Mouse (Mus musculus): Measurements from ENCODE around the gene Dnajc15. TPM values are rescaled to one million over a fixed set of nuclear protein-coding genes. Genes with fewer than 3 reads are reported as not detected.

Gene Dnajc15
- polyA plus RNA-seq (2014; fragmentation: Illumina TruSeq; extraction: RNeasy Lipid Tissue Mini Kit (QIAGEN cat#74804); ENCODE audit: low read depth, low replicate concordance) = 129 TPM

DNA sequence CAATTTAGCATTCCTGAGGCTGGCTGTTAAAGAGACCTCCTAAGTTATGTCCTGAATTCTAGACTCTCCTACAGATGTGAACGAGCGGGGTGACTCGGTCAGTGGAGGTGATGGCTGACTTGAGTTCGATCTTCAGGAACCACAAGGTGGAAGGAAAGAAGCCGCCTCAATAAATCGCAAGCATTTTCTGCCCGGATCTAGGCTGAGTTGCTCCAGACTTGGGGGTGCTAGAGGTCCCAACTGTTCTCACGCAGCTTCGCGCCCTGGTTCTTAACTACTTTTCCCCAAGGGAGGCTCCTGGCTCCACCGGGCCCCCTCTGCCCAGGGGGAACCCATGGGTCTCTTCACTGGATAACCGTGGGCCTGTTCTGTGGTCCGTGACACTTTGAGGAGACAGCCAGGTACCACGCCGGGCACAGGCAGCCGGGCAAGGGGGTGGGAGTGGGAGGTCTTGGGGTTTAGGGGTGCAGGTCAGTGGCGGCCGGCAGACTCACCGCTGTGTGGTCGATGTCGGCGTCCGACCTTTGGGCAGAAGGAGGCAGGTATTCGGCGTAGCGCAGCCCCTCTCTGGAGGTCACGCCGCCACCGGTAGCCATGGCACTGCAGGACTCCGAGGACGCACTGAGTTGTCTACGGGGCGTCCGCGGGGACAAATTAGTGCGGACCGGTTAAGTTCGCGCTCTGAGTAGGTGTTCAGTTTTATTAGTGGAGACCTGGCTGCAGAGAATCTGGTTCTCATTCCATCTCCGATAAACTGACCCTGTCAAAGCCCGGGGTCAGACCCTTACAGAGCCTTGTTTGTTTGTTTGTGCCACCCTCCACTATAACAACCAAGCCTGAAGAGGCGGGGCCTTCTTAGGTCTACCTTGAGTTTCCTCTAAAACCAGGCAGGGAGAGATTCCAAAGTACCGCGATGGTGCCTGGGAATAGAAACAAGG lies at the start of gene Dnajc15:
Dnajc15 (minus strand) TSS at position 822 of the 938 bp plus-strand sequence.

DNA sequence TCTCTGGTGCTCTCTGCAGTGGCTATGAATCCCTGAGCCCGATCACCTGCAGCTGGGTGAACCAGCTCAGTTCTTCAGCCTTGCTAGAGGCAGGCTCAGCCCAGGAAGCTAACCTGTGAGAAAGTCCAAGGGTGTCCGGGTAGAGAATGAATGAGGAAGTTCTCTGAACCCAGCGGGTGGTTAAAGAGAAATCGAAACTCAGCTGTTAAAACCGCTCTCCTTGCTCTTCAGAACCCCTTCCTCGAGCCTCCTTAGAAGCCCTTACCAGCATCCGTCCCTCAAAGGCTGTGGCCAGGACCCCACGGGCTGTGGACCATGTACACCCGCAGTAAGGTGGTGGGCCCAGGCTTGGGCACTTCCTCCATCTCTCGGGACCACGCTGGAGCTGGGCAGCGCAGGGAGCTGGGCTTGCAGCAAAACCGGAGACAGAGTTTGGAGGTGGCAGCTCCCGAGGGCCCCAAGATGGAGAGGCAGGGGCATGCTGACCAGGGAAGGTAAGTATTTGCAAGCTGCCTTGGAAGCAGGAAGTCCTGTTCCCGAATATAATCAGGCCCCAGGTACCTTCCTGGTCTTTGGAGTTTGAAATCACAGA lies 29.3 kb upstream of the Dnajc15 start, which contains the start of gene Epsti1:
Epsti1 (plus strand) TSS at position 69 of the 592 bp plus-strand sequence.

Other genes starting within 250 kb of the Dnajc15 start
- 75.9 TPM for gene Epsti1, start 29.1 kb upstream of the Dnajc15 start, polyA plus RNA-seq (2014; fragmentation: Illumina TruSeq; extraction: RNeasy Lipid Tissue Mini Kit (QIAGEN cat#74804); ENCODE audit: low read depth, low replicate concordance)
- not detected for gene Fam216b, start 213.9 kb upstream of the Dnajc15 start, polyA plus RNA-seq (2014; fragmentation: Illumina TruSeq; extraction: RNeasy Lipid Tissue Mini Kit (QIAGEN cat#74804); ENCODE audit: low read depth, low replicate concordance)

All from sigmoid colon, adult 10 weeks (tissue).